Mouse (Mus musculus) G1E (cell line): Measurements from ENCODE around the gene Napb. TPM values are rescaled to one million over a fixed set of nuclear protein-coding genes. Genes with fewer than 3 reads are reported as not detected.

Source experiments
- ATAC-seq: 2 replicates; pipeline ENCODE4 v1.8.0; 2016; ENCODE audit warnings: mild to moderate bottlenecking; ENCODE audit not compliant: insufficient number of reproducible peaks, poor library complexity, low FRiP score, severe bottlenecking; ENCODE audit errors: extremely low read depth
- DNase-seq: peaks from one replicate; pipeline ENCODE4 v3.0.0; 2012; ENCODE audit warnings: low spot score
- H3K27me3 ChIP-seq: 2 replicates; pipeline ENCODE4 v1.6.1; 2012; ENCODE audit warnings: mild to moderate bottlenecking, low read length, inconsistent platforms; ENCODE audit not compliant: insufficient read depth
- H3K36me3 ChIP-seq: replicated peaks from 2 replicates; pipeline ENCODE3; 2012; ENCODE audit warnings: mild to moderate bottlenecking, inconsistent platforms
- H3K4me1 ChIP-seq: 2 replicates; pipeline ENCODE4 v1.6.1; 2012; ENCODE audit warnings: low read depth, low read length, inconsistent platforms, mixed read lengths; ENCODE audit not compliant: insufficient read depth
- H3K4me3 ChIP-seq: 2 replicates; pipeline ENCODE4 v1.5.1; 2012; ENCODE audit warnings: low read depth, mild to moderate bottlenecking, inconsistent platforms, low read length, moderate library complexity, mixed read lengths
- H3K9me3 ChIP-seq: replicated peaks from 2 replicates; pipeline ENCODE4 v1.6.1; 2012; ENCODE audit warnings: inconsistent platforms
- CTCF ChIP-seq: IDR thresholded peaks from 2 replicates; pipeline ENCODE4 v1.5.1; 2012; ENCODE audit warnings: low read depth, low read length, inconsistent platforms, mixed read lengths
- GATA1 ChIP-seq: IDR thresholded peaks from 2 replicates; pipeline ENCODE4 v1.6.1; 2012; ENCODE audit warnings: borderline replicate concordance, low read length, inconsistent platforms, mixed read lengths
- GATA2 ChIP-seq: IDR thresholded peaks from 2 replicates; pipeline ENCODE4 v1.6.1; 2012; ENCODE audit warnings: low read depth, low read length, inconsistent platforms, borderline replicate concordance
- POLR2AphosphoS5 ChIP-seq: IDR thresholded peaks from 2 replicates; pipeline ENCODE4 v1.6.1; 2012; ENCODE audit warnings: low read depth, low read length, inconsistent platforms; ENCODE audit not compliant: insufficient replicate concordance
- TAL1 ChIP-seq: conservative IDR thresholded peaks from 2 replicates; pipeline ENCODE4 v1.6.1; 2012; ENCODE audit warnings: low read depth, low read length, inconsistent platforms, mixed read lengths
- polyA plus RNA-seq: library from polyadenylated mRNA; stranded (reverse); fragments of >175 nt; gene quantifications from 2 replicates; pipeline ENCODE4 v1.2.3, GENCODE M21; 2012
- total RNA-seq, 2 experiments: library from RNA; stranded (forward) in 1 of 2; stranded (reverse) in 1 of 2; fragments of 200-1000 nt in 1 of 2; fragments of >200 nt in 1 of 2; fragmentation: Nextera tagmentation in 1 of 2; gene quantifications; 2 replicates each; pipeline ENCODE4 v1.2.3; 2014 to 2017

Gene Napb
- total and polyA plus RNA-seq, 3 experiments: 0.16 TPM; not detected in 2

GRCm38 (mm10) chr2:148681461-148681891 lies 50.8 kb downstream of the Napb start:
- no peaks in the 10 kb centered on the region for H3K27me3 ChIP-seq
- peak; percentile 45 for ATAC-seq
- peaks cover 53% of the 10 kb centered on the region for H3K4me1 ChIP-seq
- TF ChIP-seq GATA2 (no peak), POLR2AphosphoS5 (no peak), CTCF (peak; percentile 50), TAL1 (no peak), GATA1 (no peak)
- no peaks in the 10 kb centered on the region for H3K9me3 ChIP-seq
- peak overlapping the region; percentile 93 for H3K4me3 ChIP-seq
- H3K36me3 ChIP-seq: peaks cover 55% of the 10 kb centered on the region
- peak; percentile 67 for DNase-seq

- peaks cover 55% of the 10 kb centered on the region for H3K36me3 ChIP-seq
- peak; percentile 83 for ATAC-seq
- no peaks in the 10 kb centered on the region for H3K9me3 ChIP-seq
- H3K27me3 ChIP-seq: no peaks in the 10 kb centered on the region
- H3K4me3 ChIP-seq: peak within 1 kb of the TSS; percentile 93
- peaks cover 57% of the 10 kb centered on the region for H3K4me1 ChIP-seq
- TF ChIP-seq CTCF: no peak
- no peak for TF ChIP-seq GATA1
- TF ChIP-seq TAL1: no peak
- TF ChIP-seq GATA2: no peak
- TF ChIP-seq POLR2AphosphoS5: no peak
- DNase-seq: peak; percentile 94
Measured at GRCm38 (mm10) chr2:148680775-148681291, 51.4 kb downstream of the Napb start, which contains the start of gene Gzf1. Gzf1 (plus strand) TSS chr2:148681023.

- H3K4me1 ChIP-seq: peaks cover 57% of the 10 kb centered on the region
- DNase-seq (no peak), ATAC-seq (no peak)
- no peaks in the 10 kb centered on the region for H3K27me3 ChIP-seq
- no peaks in the 10 kb centered on the region for H3K9me3 ChIP-seq
- peaks cover 57% of the 10 kb centered on the region for H3K36me3 ChIP-seq
- no peak for TF ChIP-seq GATA2
- no peak for TF ChIP-seq CTCF
- TF ChIP-seq GATA1: no peak
- no peak for TF ChIP-seq POLR2AphosphoS5
- no peak for TF ChIP-seq TAL1
- H3K4me3 ChIP-seq: no peak overlapping the region; the same call in 1 of the 2 replicates
Measured at GRCm38 (mm10) chr2:148679346-148679745, 52.9 kb downstream of the Napb start.

- Histone ChIP-seq H3K4me3 (no peak overlapping the region), H3K4me1 (peaks cover 67% of the 10 kb centered on the region), H3K9me3 (no peaks in the 10 kb centered on the region), H3K36me3 (peaks cover 46% of the 10 kb centered on the region), H3K27me3 (no peaks in the 10 kb centered on the region)
- DNase-seq (no peak), ATAC-seq (no peak)
- TF ChIP-seq TAL1: no peak
- TF ChIP-seq GATA2: no peak
- TF ChIP-seq GATA1: no peak
- no peak for TF ChIP-seq POLR2AphosphoS5
- no peak for TF ChIP-seq CTCF
Measured at GRCm38 (mm10) chr2:148677801-148678200, 54.5 kb downstream of the Napb start.

GRCm38 (mm10) chr2:148672199-148673096 lies 59.8 kb downstream of the Napb start, which contains the start of gene Nxt1:
Nxt1 (plus strand) TSS chr2:148672601.
- no peaks in the 10 kb centered on the region for H3K9me3 ChIP-seq
- peak within 1 kb of the TSS; percentile 85 for H3K4me3 ChIP-seq
- DNase-seq: peak; percentile 97
- no peak for TF ChIP-seq GATA1
- no peak for TF ChIP-seq GATA2
- TF ChIP-seq POLR2AphosphoS5: no peak
- TF ChIP-seq CTCF: no peak
- no peak for TF ChIP-seq TAL1
- H3K36me3 ChIP-seq: peaks cover 34% of the 10 kb centered on the region
- no peaks in the 10 kb centered on the region for H3K27me3 ChIP-seq
- H3K4me1 ChIP-seq: peaks cover 33% of the 10 kb centered on the region
- peak; percentile 98 for ATAC-seq

GRCm38 (mm10) chr2:148663458-148663857 lies 68.8 kb downstream of the Napb start:
- ATAC-seq: no peak
- Histone ChIP-seq H3K4me1 (no peaks in the 10 kb centered on the region), H3K4me3 (no peak overlapping the region), H3K36me3 (no peaks in the 10 kb centered on the region), H3K27me3 (0 out of 2 replicates have a peak, but pooled peaks cover 4% of the 10 kb centered on the region), H3K9me3 (no peaks in the 10 kb centered on the region)
- TF ChIP-seq GATA1: no peak
- TF ChIP-seq CTCF: no peak
- no peak for TF ChIP-seq POLR2AphosphoS5
- no peak for TF ChIP-seq TAL1
- no peak for TF ChIP-seq GATA2
- DNase-seq: no peak
